Mouse (Mus musculus) MEL (cell line): ENCODE data around the gene Gipc3. TPM values are rescaled to one million over a fixed set of nuclear protein-coding genes. Genes with fewer than 3 reads are reported as not detected.

Source experiments
- DNase-seq: peaks from one replicate; pipeline ENCODE4 v3.0.0; 2011; ENCODE audit warnings: low read depth, low spot score
- H3K27ac ChIP-seq: 2 replicates; pipeline ENCODE4 v1.5.1; 2012; ENCODE audit warnings: low read depth, mild to moderate bottlenecking, control low read depth, low read length, moderate library complexity; ENCODE audit not compliant: control insufficient read depth
- H3K27me3 ChIP-seq, 2 experiments: fragments of 150-350 bp in 1 of 2; sonication (generic) in 1 of 2; 2 replicates each; pipeline ENCODE4 v1.6.1; 2012; ENCODE audit warnings: low read length in 2 of 2, mild to moderate bottlenecking in 2 of 2, improper control_type of control experiment in 1 of 2, moderate library complexity in 1 of 2; ENCODE audit not compliant: insufficient read depth in 2 of 2, control insufficient read depth in 1 of 2
- H3K36me3 ChIP-seq, 2 experiments: 2 replicates each; pipeline ENCODE4 v1.6.1; 2012 to 2014; ENCODE audit warnings: low read length in 2 of 2, improper control_type of control experiment in 1 of 2, inconsistent platforms in 1 of 2, mild to moderate bottlenecking in 1 of 2; ENCODE audit not compliant: insufficient read depth in 2 of 2, control insufficient read depth in 1 of 2
- H3K4me1 ChIP-seq, 2 experiments: fragments of 150-350 bp in 1 of 2; sonication (generic) in 1 of 2; 2 replicates each; pipeline ENCODE4 v1.6.1; 2012; ENCODE audit warnings: low read length in 2 of 2, improper control_type of control experiment in 1 of 2, mild to moderate bottlenecking in 1 of 2; ENCODE audit not compliant: insufficient read depth in 2 of 2, control insufficient read depth in 1 of 2
- H3K4me3 ChIP-seq, 2 experiments: fragments of 150-350 bp in 1 of 2; sonication (generic) in 1 of 2; 2 replicates each; pipeline ENCODE4 v1.5.1; 2012; ENCODE audit warnings: low read depth in 2 of 2, low read length in 2 of 2, mild to moderate bottlenecking in 2 of 2, moderate library complexity in 2 of 2, control low read depth in 1 of 2, improper control_type of control experiment in 1 of 2; ENCODE audit not compliant: control insufficient read depth in 1 of 2, insufficient read depth in 1 of 2
- H3K79me2 ChIP-seq: 2 replicates; pipeline ENCODE4 v1.6.1; 2012; ENCODE audit warnings: mild to moderate bottlenecking, low read length, moderate library complexity; ENCODE audit not compliant: control insufficient read depth, poor library complexity, insufficient read depth
- H3K9ac ChIP-seq: 2 replicates; pipeline ENCODE4 v1.6.1; 2012; ENCODE audit warnings: low read depth, mild to moderate bottlenecking, control low read depth, low read length, moderate library complexity; ENCODE audit not compliant: control insufficient read depth, poor library complexity, severe bottlenecking
- H3K9me3 ChIP-seq: fragments of 150-350 bp; sonication (generic); replicated peaks from 2 replicates; pipeline ENCODE4 v1.6.1; 2012; ENCODE audit warnings: mild to moderate bottlenecking, low read length, improper control_type of control experiment, moderate library complexity; ENCODE audit not compliant: insufficient read depth
- BHLHE40 ChIP-seq: IDR thresholded peaks from 2 replicates; pipeline ENCODE4 v1.6.1; 2012; ENCODE audit warnings: low read depth, mild to moderate bottlenecking, inconsistent platforms, low read length, improper control_type of control experiment, borderline replicate concordance
- CHD1 ChIP-seq: IDR thresholded peaks from 2 replicates; pipeline ENCODE4 v1.6.1; 2012; ENCODE audit warnings: low read depth, mild to moderate bottlenecking, inconsistent platforms, low read length, improper control_type of control experiment
- CHD2 ChIP-seq: IDR thresholded peaks from 2 replicates; pipeline ENCODE4 v1.6.1; 2011; ENCODE audit warnings: low read length, improper control_type of control experiment
- CTCF ChIP-seq, 3 experiments: IDR thresholded peaks in 2 of 3; conservative IDR thresholded peaks in 1 of 3; 2 replicates each; pipeline ENCODE4 v1.5.1; 2011 to 2012; ENCODE audit warnings: low read length in 3 of 3, low read depth in 2 of 3, mild to moderate bottlenecking in 2 of 3, improper control_type of control experiment in 1 of 3, inconsistent platforms in 1 of 3, mixed read lengths in 1 of 3, moderate library complexity in 1 of 3; ENCODE audit not compliant: control insufficient read depth in 1 of 3, insufficient read depth in 1 of 3, poor library complexity in 1 of 3, severe bottlenecking in 1 of 3
- E2F4 ChIP-seq: IDR thresholded peaks from 2 replicates; pipeline ENCODE4 v1.6.1; 2011; ENCODE audit warnings: low read depth, low read length, improper control_type of control experiment, borderline replicate concordance
- EP300 ChIP-seq, 2 experiments: IDR thresholded peaks; 2 replicates each; pipeline ENCODE4 v1.6.1; 2011; ENCODE audit warnings: improper control_type of control experiment in 2 of 2, low read length in 2 of 2, low read depth in 1 of 2, mild to moderate bottlenecking in 1 of 2
- GABPA ChIP-seq: IDR thresholded peaks from 2 replicates; pipeline ENCODE4 v1.6.1; 2012; ENCODE audit warnings: low read depth, mild to moderate bottlenecking, inconsistent platforms, low read length, improper control_type of control experiment, moderate library complexity
- MAX ChIP-seq: IDR thresholded peaks from 2 replicates; pipeline ENCODE4 v1.6.1; 2011; ENCODE audit warnings: low read length, improper control_type of control experiment
- MEF2A ChIP-seq: IDR thresholded peaks from 2 replicates; pipeline ENCODE4 v1.6.1; 2014; ENCODE audit warnings: low read depth, mild to moderate bottlenecking, inconsistent platforms, low read length, improper control_type of control experiment; ENCODE audit not compliant: poor library complexity, insufficient replicate concordance, severe bottlenecking; ENCODE audit errors: extremely low read depth
- MXI1 ChIP-seq: IDR thresholded peaks from 2 replicates; pipeline ENCODE4 v1.6.1; 2011; ENCODE audit warnings: mild to moderate bottlenecking, low read depth, low read length, improper control_type of control experiment
- MYB ChIP-seq: IDR thresholded peaks from 2 replicates; pipeline ENCODE4 v1.6.1; 2011; ENCODE audit warnings: mild to moderate bottlenecking, low read depth, low read length, improper control_type of control experiment
- NELFE ChIP-seq: IDR thresholded peaks from 2 replicates; pipeline ENCODE4 v1.6.1; 2011; ENCODE audit warnings: low read depth, low read length, improper control_type of control experiment
- NRF1 ChIP-seq: IDR thresholded peaks from 2 replicates; pipeline ENCODE4 v1.6.1; 2014; ENCODE audit warnings: low read depth, mild to moderate bottlenecking, inconsistent platforms, low read length, improper control_type of control experiment, moderate library complexity; ENCODE audit not compliant: poor library complexity, insufficient read depth, severe bottlenecking
- POLR2AphosphoS2 ChIP-seq: IDR thresholded peaks from 2 replicates; pipeline ENCODE4 v1.6.1; 2011; ENCODE audit warnings: low read length, improper control_type of control experiment
- POLR2AphosphoS5 ChIP-seq: IDR thresholded peaks from 2 replicates; pipeline ENCODE4 v1.6.1; 2012; ENCODE audit warnings: low read depth, borderline replicate concordance, mild to moderate bottlenecking, inconsistent platforms, low read length, moderate library complexity, mixed read lengths
- RAD21 ChIP-seq: IDR thresholded peaks from 2 replicates; pipeline ENCODE4 v1.6.1; 2011; ENCODE audit warnings: mild to moderate bottlenecking, low read depth, low read length, improper control_type of control experiment
- RCOR1 ChIP-seq: IDR thresholded peaks from 2 replicates; pipeline ENCODE4 v1.6.1; 2012; ENCODE audit warnings: low read depth, mild to moderate bottlenecking, inconsistent platforms, low read length, improper control_type of control experiment
- SIN3A ChIP-seq: IDR thresholded peaks from 2 replicates; pipeline ENCODE4 v1.6.1; 2012; ENCODE audit warnings: low read length, improper control_type of control experiment, inconsistent platforms
- TAL1 ChIP-seq: IDR thresholded peaks from 2 replicates; pipeline ENCODE4 v1.6.1; 2012; ENCODE audit warnings: mild to moderate bottlenecking, inconsistent platforms, low read length, moderate library complexity, mixed read lengths
- USF2 ChIP-seq, 2 experiments: IDR thresholded peaks; 2 replicates each; pipeline ENCODE4 v1.6.1; 2011 to 2012; ENCODE audit warnings: improper control_type of control experiment in 2 of 2, low read length in 2 of 2, borderline replicate concordance in 1 of 2, inconsistent platforms in 1 of 2, low read depth in 1 of 2, mild to moderate bottlenecking in 1 of 2; ENCODE audit not compliant: insufficient read depth in 1 of 2
- ZKSCAN1 ChIP-seq: IDR thresholded peaks from 2 replicates; pipeline ENCODE4 v1.6.1; 2012; ENCODE audit warnings: low read depth, mild to moderate bottlenecking, inconsistent platforms, low read length, improper control_type of control experiment, moderate library complexity
- ZNF384 ChIP-seq: IDR thresholded peaks from 2 replicates; pipeline ENCODE4 v1.6.1; 2012; ENCODE audit warnings: low read depth, mild to moderate bottlenecking, inconsistent platforms, low read length, improper control_type of control experiment
- polyA plus RNA-seq, 2 experiments: library from polyadenylated mRNA; stranded (reverse) in 1 of 2; unstranded in 1 of 2; fragments of >175 nt in 1 of 2; fragments of >200 nt in 1 of 2; gene quantifications; 2 replicates each; pipeline versions ENCODE4 v1.2.1 to v1.2.4; 2012; ENCODE audit warnings: low replicate concordance in 2 of 2, low read depth in 1 of 2; ENCODE audit not compliant: insufficient read length in 2 of 2, insufficient read depth in 1 of 2, missing spikeins in 1 of 2
- total RNA-seq: library from RNA; depleted of rRNA; stranded (reverse); fragments of 300-350 nt; gene quantifications from 2 replicates; pipeline ENCODE4 v1.2.3, GENCODE M21; 2012

Gipc3 gene
- total and polyA plus RNA-seq, 3 experiments: not detected

DNA sequence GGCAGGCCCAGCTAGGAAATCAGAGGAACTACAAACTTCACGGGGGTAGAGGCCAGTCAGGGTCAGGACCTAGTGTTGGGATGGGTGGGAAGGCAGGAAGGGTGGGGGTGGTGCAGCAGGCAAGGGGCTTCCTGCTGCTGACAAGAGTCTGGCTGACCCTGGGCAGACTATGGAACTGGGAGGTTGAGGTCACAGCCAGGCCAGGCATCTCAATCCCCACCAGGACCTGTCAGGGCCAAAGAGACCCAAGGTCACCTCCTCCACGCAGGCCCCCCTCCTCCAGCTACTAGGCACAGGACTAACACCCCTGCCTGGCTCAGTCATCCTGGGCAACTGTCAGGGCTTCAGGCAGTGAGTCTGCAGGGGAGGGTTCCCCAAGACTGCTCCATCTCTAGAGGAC is 15.1 kb downstream of the Gipc3 start:
- no peaks in the 10 kb centered on the region for H3K4me1 ChIP-seq
- no peaks in the 10 kb centered on the region for H3K9me3 ChIP-seq
- TF ChIP-seq SIN3A: no peak
- TF ChIP-seq E2F4: no peak
- TF ChIP-seq ZNF384: no peak
- no peak for TF ChIP-seq CTCF (IDR thresholded peaks at IDR 0.05 in 2 of 3, conservative IDR thresholded peaks at IDR 0.05 in 1 of 3; ENCODE audit: control insufficient read depth in 1 of 3, insufficient read depth in 1 of 3, low read depth in 2 of 3, low read length in 3 of 3, poor library complexity in 1 of 3, severe bottlenecking in 1 of 3)
- no peak for TF ChIP-seq MXI1
- no peak for TF ChIP-seq NELFE
- no peak for TF ChIP-seq CHD1
- DNase-seq: no peak
- no peak overlapping the region for H3K27ac ChIP-seq
- H3K4me3 ChIP-seq: no peak overlapping the region
- no peak overlapping the region for H3K9ac ChIP-seq
- H3K27me3 ChIP-seq: no peaks in the 10 kb centered on the region
- H3K79me2 ChIP-seq: peaks cover 1% of the 10 kb centered on the region
- 0 out of 4 replicates have a peak, but pooled peaks cover 0 to 2% of the 10 kb centered on the region in 2 experiments for H3K36me3 ChIP-seq

DNA sequence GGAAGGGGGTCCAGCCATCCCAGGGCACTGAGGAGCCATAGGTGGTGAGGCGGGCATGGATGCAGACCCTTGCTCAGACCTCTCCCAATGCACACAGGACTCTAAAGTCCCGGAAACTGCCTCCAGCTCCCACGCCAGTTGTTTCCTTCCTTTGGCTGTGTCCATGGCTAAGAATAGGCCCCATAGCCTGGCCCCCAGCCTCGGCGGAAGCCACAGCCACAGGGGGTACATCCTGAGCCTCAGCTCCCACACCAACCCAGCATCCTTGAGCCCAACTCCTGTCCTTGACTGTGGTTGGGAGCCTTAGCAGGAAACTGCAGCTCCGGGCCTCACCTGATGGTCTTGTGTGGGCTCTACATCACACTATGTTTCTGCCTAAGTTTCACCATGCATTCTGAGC is 16.2 kb downstream of the Gipc3 start:
- Histone ChIP-seq H3K4me3 (no peak overlapping the region), H3K9me3 (no peaks in the 10 kb centered on the region), H3K27ac (no peak overlapping the region), H3K36me3 (peaks cover 2 to 3% of the 10 kb centered on the region in 2 experiments; a peak in 2 of 4 replicates), H3K27me3 (no peaks in the 10 kb centered on the region), H3K9ac (no peak overlapping the region), H3K4me1 (peaks cover 0 to 1% of the 10 kb centered on the region in 2 experiments; a peak in 2 of 4 replicates), H3K79me2 (peaks cover 10% of the 10 kb centered on the region)
- DNase-seq: no peak
- no peak for TF ChIP-seq CHD2
- TF ChIP-seq E2F4: no peak
- no peak for TF ChIP-seq NELFE
- no peak for TF ChIP-seq MEF2A
- no peak for TF ChIP-seq ZNF384
- TF ChIP-seq USF2 (IDR thresholded peaks at IDR 0.05; ENCODE audit: borderline replicate concordance in 1 of 2, insufficient read depth in 1 of 2, low read depth in 1 of 2, low read length in 2 of 2): no peak
- no peak for TF ChIP-seq POLR2AphosphoS5
- no peak for TF ChIP-seq TAL1
- no peak for TF ChIP-seq SIN3A
- TF ChIP-seq RAD21: no peak
- no peak for TF ChIP-seq NRF1
- TF ChIP-seq POLR2AphosphoS2: no peak
- TF ChIP-seq MAX: no peak
- no peak for TF ChIP-seq ZKSCAN1
- TF ChIP-seq BHLHE40: no peak
- no peak for TF ChIP-seq EP300 (IDR thresholded peaks at IDR 0.05; ENCODE audit: low read depth in 1 of 2, low read length in 2 of 2)
- no peak for TF ChIP-seq RCOR1
- no peak for TF ChIP-seq MYB
- TF ChIP-seq GABPA: no peak
- TF ChIP-seq, all 39 proteins: peak for 0
